Mouse (Mus musculus): ENCODE measurements around the gene Mxra8. TPM values are rescaled to one million over a fixed set of nuclear protein-coding genes. Genes with fewer than 3 reads are reported as not detected.

Mxra8 gene
- polyA plus RNA-seq, 1 experiment, result 38.0 TPM

GRCm38 (mm10) chr4:155859318-155859717, 19.8 kb downstream of the Mxra8 start:
- TF ChIP-seq MAX (IDR thresholded peaks at IDR 0.05) (peak; percentile 52), USF1 (IDR thresholded peaks at IDR 0.05; ENCODE audit: low read depth) (no peak)

GRCm38 (mm10) chr4:155861787-155862186, 22.3 kb downstream of the Mxra8 start:
- Histone ChIP-seq H3K4me3 (ENCODE audit: insufficient read depth, poor library complexity, severe bottlenecking) (no peak overlapping the region), H3ac (ENCODE audit: control insufficient read depth, insufficient read length, low read depth) (no peak overlapping the region), H3K36me3 (ENCODE audit: control insufficient read depth, insufficient read depth) (peaks cover 28% of the 10 kb centered on the region), H3K27me3 (ENCODE audit: control insufficient read depth, insufficient read depth, insufficient read length) (no peaks in the 10 kb centered on the region), H3K79me2 (ENCODE audit: control insufficient read depth, insufficient read depth) (peaks cover 5% of the 10 kb centered on the region), H3K79me3 (ENCODE audit: low read depth) (no peaks in the 10 kb centered on the region)
- TF ChIP-seq CTCF (IDR thresholded peaks at IDR 0.05; ENCODE audit: control insufficient read depth, insufficient read depth, insufficient read length) (no peak), MAX (IDR thresholded peaks at IDR 0.05) (no peak), MYOG (IDR thresholded peaks at IDR 0.05; ENCODE audit: control insufficient read depth, extremely low read depth, insufficient read length) (no peak), CEBPB (IDR thresholded peaks at IDR 0.05; ENCODE audit: low read depth) (no peak), FOSL1 (IDR thresholded peaks at IDR 0.05; ENCODE audit: insufficient read depth, low read length, poor library complexity, severe bottlenecking) (no peak), USF1 (IDR thresholded peaks at IDR 0.05; ENCODE audit: low read depth) (no peak), MYOD1 (IDR thresholded peaks at IDR 0.05; ENCODE audit: control insufficient read depth, insufficient read length, low read depth) (no peak)

More at GRCm38 (mm10) chr4:155859318-155859717, 19.8 kb downstream of the Mxra8 start:
- Histone ChIP-seq H3K79me3 (ENCODE audit: low read depth) (no peaks in the 10 kb centered on the region), H3ac (ENCODE audit: control insufficient read depth, insufficient read length, low read depth) (no peak overlapping the region), H3K4me3 (ENCODE audit: insufficient read depth, poor library complexity, severe bottlenecking) (no peak overlapping the region), H3K79me2 (ENCODE audit: control insufficient read depth, insufficient read depth) (no peaks in the 10 kb centered on the region), H3K27me3 (ENCODE audit: control insufficient read depth, insufficient read depth, insufficient read length) (no peaks in the 10 kb centered on the region), H3K36me3 (ENCODE audit: control insufficient read depth, insufficient read depth) (peaks cover 26% of the 10 kb centered on the region)

- H3K79me2 ChIP-seq (ENCODE audit: control insufficient read depth, insufficient read depth), result peaks cover 9% of the 10 kb centered on the region
- H3K36me3 ChIP-seq (ENCODE audit: control insufficient read depth, insufficient read depth), result peaks cover 29% of the 10 kb centered on the region
- TF ChIP-seq CTCF (IDR thresholded peaks at IDR 0.05; ENCODE audit: control insufficient read depth, insufficient read depth, insufficient read length) (no peak), USF1 (IDR thresholded peaks at IDR 0.05; ENCODE audit: low read depth) (no peak), MYOG (IDR thresholded peaks at IDR 0.05; ENCODE audit: control insufficient read depth, extremely low read depth, insufficient read length) (no peak), CEBPB (IDR thresholded peaks at IDR 0.05; ENCODE audit: low read depth) (no peak), MYOD1 (IDR thresholded peaks at IDR 0.05; ENCODE audit: control insufficient read depth, insufficient read length, low read depth) (no peak), FOSL1 (IDR thresholded peaks at IDR 0.05; ENCODE audit: insufficient read depth, low read length, poor library complexity, severe bottlenecking) (no peak), MAX (IDR thresholded peaks at IDR 0.05) (no peak)
- H3K79me3 ChIP-seq (ENCODE audit: low read depth), result no peaks in the 10 kb centered on the region
- H3K4me3 ChIP-seq (ENCODE audit: insufficient read depth, poor library complexity, severe bottlenecking), result no peak within 1 kb of the TSS
- no peaks in the 10 kb centered on the region for H3K27me3 ChIP-seq (ENCODE audit: control insufficient read depth, insufficient read depth, insufficient read length)
- no peak within 1 kb of the TSS for H3ac ChIP-seq (ENCODE audit: control insufficient read depth, insufficient read length, low read depth)
Observed at GRCm38 (mm10) chr4:155863001-155863400, 23.5 kb downstream of the Mxra8 start, which contains the start of gene Tas1r3. Gene Tas1r3, minus strand, starts transcription at chr4:155863362.

GRCm38 (mm10) chr4:155868614-155869298, 29.3 kb downstream of the Mxra8 start:
- no peaks in the 10 kb centered on the region for H3K27me3 ChIP-seq (ENCODE audit: control insufficient read depth, insufficient read depth, insufficient read length)
- peak overlapping the region; percentile 92 for H3ac ChIP-seq (ENCODE audit: control insufficient read depth, insufficient read length, low read depth)
- peaks cover 64% of the 10 kb centered on the region for H3K79me2 ChIP-seq (ENCODE audit: control insufficient read depth, insufficient read depth)
- peaks cover 26% of the 10 kb centered on the region for H3K79me3 ChIP-seq (ENCODE audit: low read depth)
- TF ChIP-seq CEBPB (IDR thresholded peaks at IDR 0.05; ENCODE audit: low read depth) (no peak), MYOG (IDR thresholded peaks at IDR 0.05; ENCODE audit: control insufficient read depth, extremely low read depth, insufficient read length) (no peak), FOSL1 (IDR thresholded peaks at IDR 0.05; ENCODE audit: insufficient read depth, low read length, poor library complexity, severe bottlenecking) (no peak), MAX (IDR thresholded peaks at IDR 0.05) (no peak), CTCF (IDR thresholded peaks at IDR 0.05; ENCODE audit: control insufficient read depth, insufficient read depth, insufficient read length) (no peak), USF1 (IDR thresholded peaks at IDR 0.05; ENCODE audit: low read depth) (no peak), MYOD1 (IDR thresholded peaks at IDR 0.05; ENCODE audit: control insufficient read depth, insufficient read length, low read depth) (no peak)
- H3K4me3 ChIP-seq (ENCODE audit: insufficient read depth, poor library complexity, severe bottlenecking), result peak overlapping the region; percentile 69
- peaks cover 28% of the 10 kb centered on the region for H3K36me3 ChIP-seq (ENCODE audit: control insufficient read depth, insufficient read depth)

GRCm38 (mm10) chr4:155869317-155870033, 30.0 kb downstream of the Mxra8 start, which contains the start of the genes Cptp and Ints11:
Gene Cptp, minus strand, starts transcription at chr4:155869440.
Gene Ints11, plus strand, starts transcription at chr4:155869546.
- peaks cover 29% of the 10 kb centered on the region for H3K36me3 ChIP-seq (ENCODE audit: control insufficient read depth, insufficient read depth)
- no peaks in the 10 kb centered on the region for H3K27me3 ChIP-seq (ENCODE audit: control insufficient read depth, insufficient read depth, insufficient read length)
- H3K79me3 ChIP-seq (ENCODE audit: low read depth), result peaks cover 29% of the 10 kb centered on the region
- H3K4me3 ChIP-seq (ENCODE audit: insufficient read depth, poor library complexity, severe bottlenecking), result peak within 1 kb of the TSS; percentile 69
- H3ac ChIP-seq (ENCODE audit: control insufficient read depth, insufficient read length, low read depth), result peak within 1 kb of the TSS; percentile 99
- TF ChIP-seq USF1 (IDR thresholded peaks at IDR 0.05; ENCODE audit: low read depth) (no peak), MYOG (IDR thresholded peaks at IDR 0.05; ENCODE audit: control insufficient read depth, extremely low read depth, insufficient read length) (no peak), MAX (IDR thresholded peaks at IDR 0.05) (no peak), FOSL1 (IDR thresholded peaks at IDR 0.05; ENCODE audit: insufficient read depth, low read length, poor library complexity, severe bottlenecking) (no peak), CEBPB (IDR thresholded peaks at IDR 0.05; ENCODE audit: low read depth) (no peak), CTCF (IDR thresholded peaks at IDR 0.05; ENCODE audit: control insufficient read depth, insufficient read depth, insufficient read length) (no peak), MYOD1 (IDR thresholded peaks at IDR 0.05; ENCODE audit: control insufficient read depth, insufficient read length, low read depth) (no peak)
- peaks cover 71% of the 10 kb centered on the region for H3K79me2 ChIP-seq (ENCODE audit: control insufficient read depth, insufficient read depth)
